Mouse (Mus musculus): Measurements from ENCODE around the gene Pacs2.

The Pacs2 gene

DNA sequence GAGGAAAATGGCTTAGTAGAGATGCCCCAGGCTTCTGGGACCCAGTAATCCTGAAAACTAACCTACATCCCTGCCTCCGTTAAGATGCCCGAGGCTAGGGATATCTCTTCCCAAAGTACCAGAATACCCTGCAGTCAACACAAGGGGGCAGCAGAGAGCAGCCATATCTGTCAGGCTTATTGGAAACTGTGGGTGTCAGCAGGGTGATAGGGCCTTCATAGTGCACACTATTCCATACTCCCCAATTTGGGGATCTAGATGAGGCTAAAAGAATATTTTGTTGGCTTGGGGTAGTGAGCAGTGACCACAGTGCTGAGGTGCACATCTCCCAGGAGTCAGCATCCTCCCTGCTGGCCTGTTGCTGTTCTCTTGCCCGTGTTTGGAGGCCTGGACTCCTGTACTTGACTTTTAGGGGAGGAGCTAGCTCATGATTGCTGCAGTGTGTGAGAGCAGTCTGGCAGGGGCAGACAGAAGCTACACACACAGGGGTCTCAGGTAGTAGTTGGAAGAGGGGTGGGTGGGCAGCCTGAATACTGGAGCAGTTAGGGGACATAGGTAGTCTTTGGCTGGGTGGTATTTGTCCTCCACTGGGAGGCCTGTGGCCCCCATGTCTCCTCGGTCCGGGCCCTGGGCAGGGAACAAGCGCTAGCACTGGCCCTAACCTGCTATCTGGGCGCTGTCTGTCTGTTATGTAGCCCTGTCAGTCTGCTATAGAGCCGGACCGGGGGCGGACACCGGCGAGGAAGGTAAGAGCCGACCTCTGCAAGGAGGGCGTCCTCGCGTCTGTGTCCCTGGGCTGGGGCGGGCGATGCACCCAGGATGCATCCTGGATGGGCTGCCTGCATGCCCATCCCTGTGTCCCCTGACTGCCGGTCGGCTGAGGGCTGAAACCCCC, 105.5 kb downstream of the Pacs2 start:
- DNase-seq (ENCODE audit: low read depth, low spot score): peak; percentile 60

Data from A20 (cell line).